ENCODE assay signal across 32 mouse cellular contexts in the genomic region with DNA sequence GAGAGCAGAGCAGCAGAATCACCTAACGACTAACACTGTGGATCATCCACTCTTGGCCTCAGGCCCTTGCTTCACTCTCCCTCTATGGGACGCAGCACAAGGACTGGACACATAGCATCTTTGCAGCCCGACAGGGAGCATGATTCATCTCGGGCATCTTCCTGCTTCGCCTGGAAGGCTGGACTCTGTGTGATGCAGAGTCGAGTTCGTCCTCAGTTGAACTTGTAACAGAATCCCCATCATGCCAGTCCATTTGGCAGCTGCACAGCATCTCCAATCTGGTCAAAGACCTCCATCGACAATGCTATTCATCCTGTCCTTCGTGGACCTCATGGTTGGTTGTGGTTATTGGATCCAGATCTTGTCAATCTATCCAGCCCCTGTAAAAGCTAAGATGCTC. TPM values are rescaled to one million over a fixed set of nuclear protein-coding genes. Genes with fewer than 3 reads are reported as not detected.
A peak's percentile ranks its signal among the peaks of the same experiment; 100 is the strongest.
DNase-seq lines count a peak whose midpoint lies in the region; ATAC-seq and TF ChIP-seq lines count a peak whose summit lies in the region.
"Had no signal": no experiment of that assay in that cellular context is flagged by ENCODE, and none has a peak within 500 bp of the region (broad histone marks: within the 10 kb centered on the region; RNA-seq: fewer than 3 reads in every experiment).

No protein-coding gene starts in this region.

- no peak overlapping the region for H3K27ac ChIP-seq in forebrain, embryonic 10.5 days
- H3K27ac ChIP-seq in forebrain, postnatal 0 days (ENCODE audit: low read depth, low read length), result no peak overlapping the region
- H3K27ac ChIP-seq in intestine, embryonic 14.5 days (ENCODE audit: low read depth), result no peak overlapping the region
- no peak overlapping the region for H3K27ac ChIP-seq in intestine, embryonic 15.5 days
- H3K27ac ChIP-seq: embryonic facial prominence, embryonic 12.5 days; embryonic facial prominence, embryonic 15.5 days; forebrain, embryonic 12.5 days; forebrain, embryonic 15.5 days; gastrocnemius, adult 2 months; heart, embryonic 15.5 days; hindbrain, embryonic 14.5 days; hindbrain, postnatal 0 days had no signal

- WGBS in forebrain, embryonic 10.5 days, result 91% methylated on average over 9 of the region's 9 CpGs
- 78% methylated on average over 9 of the region's 9 CpGs for WGBS in forebrain, postnatal 0 days
- 81% methylated on average over 9 of the region's 9 CpGs for WGBS in intestine, embryonic 14.5 days
- 81% methylated on average over 9 of the region's 9 CpGs for WGBS in intestine, embryonic 15.5 days

- DNase-seq in forebrain, embryonic 10.5 days (ENCODE audit: extremely low spot score, low spot score), result peak; percentile 4
- no peak for DNase-seq in forebrain, postnatal 0 days
- peak; percentile 27 for DNase-seq in intestine, embryonic 14.5 days (ENCODE audit: low spot score)
- DNase-seq in NIH3T3 (ENCODE audit: low read depth), result peak; percentile 8
- no peak for DNase-seq in frontal cortex, adult 2 months (ENCODE audit: extremely low spot score in 1 of 2, low spot score in 1 of 2)
- DNase-seq: adrenal gland, postnatal 10 days; adrenal gland, postnatal 36 days; cerebellum, adult 8-10 months; gastrocnemius, adult 2 months; gastrocnemius, postnatal 14 days; heart, postnatal 10 days; heart, postnatal 36 days; kidney, adult 11 months; kidney, adult 8-10 months had no signal

- no peaks in the 10 kb centered on the region for H3K9me3 ChIP-seq in forebrain, embryonic 10.5 days
- no peaks in the 10 kb centered on the region for H3K9me3 ChIP-seq in forebrain, postnatal 0 days (ENCODE audit: low read length)
- H3K9me3 ChIP-seq in intestine, embryonic 14.5 days (ENCODE audit: control insufficient read depth, low read length), result no peaks in the 10 kb centered on the region
- H3K9me3 ChIP-seq in intestine, embryonic 15.5 days, result no peaks in the 10 kb centered on the region
- H3K9me3 ChIP-seq: embryonic facial prominence, embryonic 12.5 days; embryonic facial prominence, embryonic 15.5 days; forebrain, embryonic 12.5 days; forebrain, embryonic 15.5 days; heart, embryonic 12.5 days; heart, embryonic 15.5 days had no signal

- H3K27me3 ChIP-seq in forebrain, embryonic 10.5 days (ENCODE audit: poor library complexity, severe bottlenecking), result no peaks in the 10 kb centered on the region
- no peaks in the 10 kb centered on the region for H3K27me3 ChIP-seq in forebrain, postnatal 0 days (ENCODE audit: insufficient read depth, low read length)
- H3K27me3 ChIP-seq in intestine, embryonic 14.5 days (replicated peaks; ENCODE audit: control insufficient read depth, insufficient read depth, low read length), result no peaks in the 10 kb centered on the region
- no peaks in the 10 kb centered on the region for H3K27me3 ChIP-seq in intestine, embryonic 15.5 days (replicated peaks)
- H3K27me3 ChIP-seq: embryonic facial prominence, embryonic 12.5 days; embryonic facial prominence, embryonic 15.5 days; forebrain, embryonic 12.5 days; forebrain, embryonic 15.5 days; heart, embryonic 15.5 days had no signal

- no peak for ATAC-seq in forebrain, postnatal 0 days
- no peak for ATAC-seq in intestine, embryonic 14.5 days (replicated peaks; ENCODE audit: low FRiP score, low TSS enrichment, low read depth)
- ATAC-seq in intestine, embryonic 15.5 days, result no peak
- ATAC-seq: CD4-positive, CD25-positive, alpha-beta regulatory T cell, adult 4 months; forebrain, embryonic 15.5 days; hindbrain, postnatal 0 days; inflammation-experienced regulatory T-cells, adult 6 months; Patski had no signal

- H3K36me3 ChIP-seq in forebrain, embryonic 10.5 days (replicated peaks), result no peaks in the 10 kb centered on the region
- H3K36me3 ChIP-seq in forebrain, postnatal 0 days (ENCODE audit: insufficient read depth), result no peaks in the 10 kb centered on the region
- H3K36me3 ChIP-seq in intestine, embryonic 14.5 days (ENCODE audit: control insufficient read depth, insufficient read depth, low read length), result no peaks in the 10 kb centered on the region
- no peaks in the 10 kb centered on the region for H3K36me3 ChIP-seq in intestine, embryonic 15.5 days
- H3K36me3 ChIP-seq: embryonic facial prominence, embryonic 12.5 days; embryonic facial prominence, embryonic 15.5 days; forebrain, embryonic 12.5 days; forebrain, embryonic 15.5 days; heart, embryonic 12.5 days; heart, embryonic 15.5 days had no signal

- no peak overlapping the region for H3K9ac ChIP-seq in forebrain, postnatal 0 days
- no peak overlapping the region for H3K9ac ChIP-seq in intestine, embryonic 14.5 days (ENCODE audit: low read length)
- H3K9ac ChIP-seq in intestine, embryonic 15.5 days, result no peak overlapping the region
- H3K9ac ChIP-seq: embryonic facial prominence, embryonic 12.5 days; embryonic facial prominence, embryonic 15.5 days; forebrain, embryonic 12.5 days; forebrain, embryonic 15.5 days; heart, embryonic 12.5 days; heart, embryonic 15.5 days; hindbrain, embryonic 14.5 days had no signal

- H3K4me3 ChIP-seq in forebrain, embryonic 10.5 days, result no peak overlapping the region
- no peak overlapping the region for H3K4me3 ChIP-seq in forebrain, postnatal 0 days (ENCODE audit: low read depth, low read length)
- no peak overlapping the region for H3K4me3 ChIP-seq in intestine, embryonic 14.5 days (ENCODE audit: low read depth, low read length)
- H3K4me3 ChIP-seq in intestine, embryonic 15.5 days (replicated peaks), result no peak overlapping the region
- H3K4me3 ChIP-seq: embryonic facial prominence, embryonic 12.5 days; embryonic facial prominence, embryonic 15.5 days; forebrain, embryonic 12.5 days; forebrain, embryonic 15.5 days; gastrocnemius, adult 2 months; heart, embryonic 12.5 days; heart, embryonic 15.5 days had no signal

- peaks cover 6% of the 10 kb centered on the region for H3K4me1 ChIP-seq in forebrain, embryonic 10.5 days
- no peaks in the 10 kb centered on the region for H3K4me1 ChIP-seq in forebrain, postnatal 0 days (ENCODE audit: insufficient read depth)
- H3K4me1 ChIP-seq in intestine, embryonic 14.5 days (replicated peaks; ENCODE audit: control insufficient read depth, insufficient read depth, low read length), result no peaks in the 10 kb centered on the region
- no peaks in the 10 kb centered on the region for H3K4me1 ChIP-seq in intestine, embryonic 15.5 days (replicated peaks)
- H3K4me1 ChIP-seq: embryonic facial prominence, embryonic 12.5 days; embryonic facial prominence, embryonic 15.5 days; heart, embryonic 12.5 days; heart, embryonic 15.5 days had no signal

- H3K4me2 ChIP-seq in forebrain, postnatal 0 days (ENCODE audit: low read depth), result no peak overlapping the region
- no peak overlapping the region for H3K4me2 ChIP-seq in intestine, embryonic 14.5 days (ENCODE audit: low read length)
- H3K4me2 ChIP-seq in intestine, embryonic 15.5 days (replicated peaks), result no peak overlapping the region
- H3K4me2 ChIP-seq: embryonic facial prominence, embryonic 12.5 days; embryonic facial prominence, embryonic 15.5 days; forebrain, embryonic 12.5 days; forebrain, embryonic 15.5 days; heart, embryonic 12.5 days; heart, embryonic 15.5 days; hindbrain, embryonic 14.5 days had no signal

- no peak for TF ChIP-seq CTCF in forebrain, postnatal 0 days (IDR thresholded peaks at IDR 0.05; ENCODE audit: low read depth)

RNA-seq across cellular contexts. Expression of a gene that starts 11.2 kb away (rescaled TPM):
- polyA plus RNA-seq in forebrain, embryonic 10.5 days (2016; fragmentation: Nextera tagmentation; extraction: Ambion mirVana), result not detected in 2 replicates
- total RNA-seq in forebrain, postnatal 0 days (2014; rRNA removed), result not detected in 2 replicates
- not detected in 2 replicates for polyA plus RNA-seq in forebrain, postnatal 0 days (2015; fragmentation: Nextera tagmentation; extraction: Ambion mirVana)
- not detected in 2 replicates for polyA plus RNA-seq in intestine, embryonic 14.5 days (2014; fragmentation: Nextera tagmentation; extraction: Ambion mirVana)
- polyA plus RNA-seq in intestine, embryonic 15.5 days (2015; fragmentation: Nextera tagmentation; extraction: Ambion mirVana), result not detected in 2 replicates
- polyA plus RNA-seq in frontal cortex, adult 2 months (2012; rRNA removed), result not detected in 2 replicates
- total RNA-seq: adrenal gland, adult 18-20 months; adrenal gland, postnatal 10 days; adrenal gland, postnatal 36 days; common myeloid progenitor, adult 5-6 weeks; gastrocnemius, adult 2 months; gastrocnemius, postnatal 14 days; heart, adult 8-10 months; heart, postnatal 10 days; heart, postnatal 36 days; hindbrain, postnatal 0 days; MEL had no signal
- polyA plus RNA-seq: C2C12; CD4-positive, CD25-positive, alpha-beta regulatory T cell, adult 4 months; embryonic facial prominence, embryonic 12.5 days; embryonic facial prominence, embryonic 15.5 days; forebrain, embryonic 12.5 days; forebrain, embryonic 15.5 days; heart, embryonic 12.5 days; heart, embryonic 15.5 days; hindbrain, embryonic 11.5 days; hindbrain, embryonic 14.5 days; hindbrain, postnatal 0 days; inflammation-experienced regulatory T-cells, adult 6 months; Patski had no signal

Comparison
In these comparisons a context has a peak if more than half of its experiments do, and no peak if none do; other contexts are left out.
1. DNase-seq: peak in forebrain, embryonic 10.5 days (single experiment), intestine, embryonic 14.5 days (single experiment) and NIH3T3 (single experiment); none in forebrain, postnatal 0 days (single experiment) and frontal cortex, adult 2 months (0 of 2).